Mouse (Mus musculus) layer of hippocampus, adult 9-11 months (tissue): ENCODE data around the gene Utrn.

Experiments used
- DNase-seq: peaks from one replicate; pipeline ENCODE4 v3.0.0; 2022

Utrn gene

DNA sequence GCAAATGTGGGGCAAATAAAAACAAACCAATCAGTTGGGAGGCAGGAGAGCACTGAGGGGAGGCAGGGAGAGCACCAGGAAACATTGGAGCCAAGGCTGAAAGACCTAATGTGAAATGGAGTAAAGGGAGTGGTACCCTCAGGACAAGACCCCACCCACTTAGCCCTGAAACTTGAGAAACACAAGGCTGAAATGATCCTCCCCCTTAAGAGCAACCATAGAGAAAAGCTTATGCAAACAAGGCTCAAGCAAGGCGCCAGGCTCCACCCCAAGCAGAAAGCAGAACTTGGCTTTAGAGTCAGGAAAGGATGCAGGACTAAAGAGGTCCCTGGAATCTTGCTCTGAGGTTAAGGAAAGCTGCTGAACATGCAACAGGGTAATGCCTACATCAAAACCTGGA is 290.1 kb downstream of the Utrn start:
- DNase-seq: no peak

GRCm38 (mm10) chr10:12575849-12576435 is 293.2 kb downstream of the Utrn start:
- DNase-seq: no peak

GRCm38 (mm10) chr10:12574760-12575159 is 294.4 kb downstream of the Utrn start:
- DNase-seq: no peak

DNA sequence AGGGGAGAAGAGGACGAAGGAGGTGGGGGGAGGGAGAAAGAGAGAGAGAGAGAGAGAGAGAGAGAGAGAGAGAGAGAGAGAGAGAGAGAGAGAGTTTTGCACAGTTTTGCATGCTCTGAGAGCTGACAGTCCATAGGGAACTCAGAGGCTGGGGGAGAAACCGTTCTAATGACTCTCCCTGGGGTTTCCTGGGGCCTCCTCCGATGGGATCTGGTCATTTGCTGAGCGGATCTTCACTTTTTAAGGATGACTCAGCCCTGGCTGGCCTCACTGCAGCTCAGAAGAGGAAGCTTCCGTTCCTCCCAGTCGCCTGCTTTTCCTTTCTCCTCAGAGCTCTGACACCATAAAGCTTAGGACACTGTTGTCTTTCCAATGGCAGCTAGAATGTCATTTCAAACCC is 295.6 kb downstream of the Utrn start:
- no peak for DNase-seq

DNA sequence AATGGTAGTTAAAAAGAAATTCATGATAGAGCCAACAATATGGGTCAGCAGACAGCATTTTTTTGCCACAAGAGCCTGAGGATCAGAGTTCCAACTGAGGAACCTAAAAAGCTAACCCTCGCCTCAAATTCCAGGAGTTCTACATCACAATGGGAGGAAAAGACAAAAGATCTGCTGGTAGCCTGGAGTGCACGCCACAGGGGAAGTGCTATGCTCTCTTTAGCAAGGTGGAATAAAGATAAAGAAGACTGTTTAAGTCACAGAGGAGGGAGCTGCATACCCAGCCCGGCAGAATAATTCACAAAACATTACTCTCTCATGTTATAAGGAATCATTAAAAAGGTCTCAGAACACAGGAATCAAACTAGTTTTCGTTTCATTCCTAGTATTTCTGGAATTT is 296.4 kb downstream of the Utrn start:
- no peak for DNase-seq

DNA sequence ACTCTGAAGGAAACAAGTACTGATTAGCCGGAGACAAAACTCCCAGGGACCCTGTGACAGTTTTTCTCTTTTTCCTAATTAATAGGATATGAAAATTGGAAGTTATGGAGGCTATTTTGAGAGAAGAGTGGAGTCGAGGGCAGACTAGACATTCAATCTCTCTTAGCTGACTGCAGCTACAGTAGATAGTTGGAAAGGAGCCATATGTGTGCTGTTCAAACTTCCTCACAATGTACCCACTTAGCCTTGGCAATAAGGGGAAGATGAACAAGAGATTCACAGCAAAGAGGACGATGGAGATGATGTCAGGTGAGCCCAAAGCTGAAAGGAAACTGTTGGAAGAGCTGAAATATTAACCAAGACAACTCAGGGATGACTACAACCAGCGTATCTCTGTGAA is 304.7 kb downstream of the Utrn start:
- no peak for DNase-seq

DNA sequence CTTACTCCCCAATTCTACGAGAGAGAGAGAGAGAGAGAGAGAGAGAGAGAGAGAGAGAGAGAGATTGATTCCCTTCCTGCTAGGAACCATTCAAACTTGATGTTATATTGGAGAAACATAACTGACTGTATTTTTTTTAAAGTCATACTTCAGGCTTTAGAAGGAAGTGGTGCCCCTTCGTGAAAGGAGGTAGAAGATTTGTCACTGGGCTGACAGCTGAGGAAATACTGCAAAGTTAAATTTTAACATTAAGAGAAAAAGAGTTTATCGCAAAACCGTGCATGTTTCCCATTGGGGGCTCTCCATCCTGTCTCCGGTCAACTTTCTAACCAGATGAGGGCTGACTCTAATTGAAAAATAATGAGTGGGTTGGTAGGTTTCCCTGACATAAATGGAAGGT is 310.4 kb downstream of the Utrn start:
- DNase-seq: no peak

- no peak for DNase-seq
Measured at GRCm38 (mm10) chr10:12554090-12554718, 315.0 kb downstream of the Utrn start.

- no peak for DNase-seq
Measured at GRCm38 (mm10) chr10:12552890-12553278, 316.3 kb downstream of the Utrn start.

DNA sequence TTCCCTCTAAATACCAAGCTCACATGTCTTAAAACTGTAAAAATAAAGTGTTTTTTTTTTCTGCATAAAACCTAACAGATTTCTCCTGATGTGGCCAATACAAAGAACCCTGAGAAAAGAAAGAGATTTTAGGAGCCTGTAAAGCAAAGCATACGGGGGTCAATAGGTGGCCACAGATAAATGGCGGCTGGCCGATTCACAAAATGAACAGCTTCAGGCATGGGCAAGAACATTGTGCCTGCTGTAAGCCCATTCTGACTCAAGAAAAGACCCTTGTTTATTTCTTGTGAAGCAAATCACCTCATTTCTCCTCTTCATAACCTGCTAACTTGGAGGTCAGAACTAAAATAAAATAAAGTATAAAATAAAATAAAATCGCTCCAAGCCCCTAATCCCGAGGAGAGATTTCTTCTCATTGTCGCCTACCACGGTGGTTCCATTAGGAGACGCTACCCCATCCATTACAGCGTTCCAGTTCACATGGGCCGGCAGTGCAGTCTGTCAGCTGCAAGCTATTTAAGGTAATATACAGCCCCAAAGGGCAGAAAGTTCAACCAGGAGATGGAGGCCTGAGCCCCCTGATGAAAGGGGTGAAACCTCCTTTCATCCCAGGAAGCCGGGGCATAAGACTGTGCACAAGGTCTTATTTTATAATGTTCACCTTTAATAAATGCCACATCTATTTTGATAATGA is 316.8 kb downstream of the Utrn start:
- DNase-seq: no peak

DNA sequence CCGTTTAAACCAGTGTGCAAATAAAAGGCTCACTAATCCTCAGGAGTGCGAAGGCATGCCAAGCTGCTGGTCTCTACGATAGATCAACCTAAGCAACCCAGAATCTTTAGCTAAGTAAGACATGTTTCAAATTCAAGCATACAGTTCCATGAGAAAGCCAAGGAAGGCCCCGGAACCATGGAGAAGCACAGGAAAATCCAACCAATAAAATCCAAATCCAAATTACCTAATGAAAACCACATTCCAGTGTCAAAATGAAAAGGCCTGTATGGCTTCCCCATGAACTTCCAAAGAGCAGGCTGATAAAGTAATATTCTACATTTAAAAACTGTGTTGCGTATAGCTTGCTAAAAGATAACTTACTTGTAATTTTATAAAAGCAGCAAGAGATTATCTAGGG is 317.4 kb downstream of the Utrn start:
- no peak for DNase-seq

- DNase-seq: no peak
Measured at GRCm38 (mm10) chr10:12549945-12550540, 319.1 kb downstream of the Utrn start.

DNA sequence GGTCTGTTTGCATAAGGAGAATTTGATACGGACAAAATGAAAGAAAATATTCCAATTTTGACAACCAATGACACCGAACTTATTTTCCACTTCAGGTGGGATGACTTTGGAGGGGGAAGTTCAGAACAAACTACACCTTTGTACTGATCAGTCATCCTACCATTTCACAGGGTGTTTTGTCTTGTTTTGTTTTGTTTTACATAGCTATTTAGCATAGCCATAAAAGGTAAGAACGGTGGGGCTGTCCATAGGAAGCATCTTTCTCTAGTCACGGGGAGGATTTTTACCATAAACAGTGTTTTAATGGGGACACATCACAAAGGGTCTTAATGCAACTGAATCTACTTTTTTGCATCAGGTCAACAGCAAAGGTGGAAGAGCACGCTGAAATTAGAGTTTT is 319.9 kb downstream of the Utrn start:
- no peak for DNase-seq

GRCm38 (mm10) chr10:12548616-12549084 is 320.5 kb downstream of the Utrn start:
- DNase-seq: peak; percentile 16

- no peak for DNase-seq
Measured at GRCm38 (mm10) chr10:12547037-12547625, 322.0 kb downstream of the Utrn start.

- DNase-seq: no peak
Measured at GRCm38 (mm10) chr10:12545440-12545839, 323.7 kb downstream of the Utrn start.

GRCm38 (mm10) chr10:12541757-12542156 is 327.4 kb downstream of the Utrn start:
- DNase-seq: no peak

DNA sequence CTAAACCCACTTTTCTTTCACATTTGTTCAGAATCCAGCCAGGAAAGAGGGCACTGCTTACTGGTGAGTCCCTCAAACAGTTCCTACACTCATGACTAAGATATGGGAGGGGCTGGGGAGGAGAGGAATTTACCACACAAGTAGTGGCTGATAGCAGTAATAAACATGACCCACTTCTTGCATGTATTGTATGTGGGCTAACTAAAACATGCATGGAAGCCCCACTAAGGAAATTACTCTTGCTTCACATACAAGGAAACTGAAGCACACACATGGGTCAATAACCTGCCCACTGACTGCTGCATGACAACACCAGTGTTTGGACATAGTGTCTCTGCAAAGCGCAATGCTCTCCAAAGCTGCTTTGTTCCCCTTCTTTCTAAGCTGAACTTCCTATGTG is 333.9 kb downstream of the Utrn start:
- DNase-seq: no peak

- DNase-seq: no peak
Measured at GRCm38 (mm10) chr10:12534801-12535200, 334.4 kb downstream of the Utrn start.

GRCm38 (mm10) chr10:12534301-12534700 is 334.9 kb downstream of the Utrn start:
- DNase-seq: no peak

DNA sequence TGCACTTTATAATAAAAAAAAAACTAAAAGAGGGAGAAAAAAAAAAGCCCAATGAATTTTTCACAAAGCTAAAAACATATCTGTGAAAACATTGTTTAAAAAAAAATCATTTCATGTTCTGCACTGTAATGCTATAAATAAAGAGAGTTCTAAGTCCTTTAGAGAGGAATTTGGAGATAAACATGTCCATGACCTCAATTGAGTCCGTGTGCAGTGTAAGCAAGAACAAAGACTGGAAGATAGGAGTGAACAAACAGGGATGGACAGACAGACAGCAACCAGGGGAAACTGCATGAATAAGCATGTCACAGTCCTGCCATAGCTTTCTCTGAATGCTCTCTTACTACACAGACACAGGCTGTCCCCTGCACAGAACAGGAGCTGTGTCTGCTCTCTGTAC is 347.1 kb downstream of the Utrn start:
- DNase-seq: no peak

- no peak for DNase-seq
Measured at GRCm38 (mm10) chr10:12518162-12518561, 351.0 kb downstream of the Utrn start.

DNA sequence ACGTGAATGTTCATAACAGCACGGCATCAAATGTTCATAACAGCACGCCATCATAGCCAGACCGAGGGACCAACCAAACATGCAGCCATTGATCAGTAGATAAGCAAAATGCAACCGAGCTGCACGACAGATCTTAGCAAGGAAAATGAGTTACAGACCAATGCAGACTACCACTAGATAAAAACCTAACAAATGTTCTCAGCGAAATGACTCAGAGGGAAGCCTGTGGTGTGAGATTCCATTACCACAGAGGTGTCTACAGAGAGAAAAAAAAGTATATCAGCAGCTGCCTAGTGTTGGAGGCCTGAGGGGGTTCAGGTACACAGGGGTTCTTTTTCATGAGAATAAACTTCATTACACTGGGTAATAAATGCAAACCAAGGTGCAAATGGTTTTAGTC is 363.6 kb downstream of the Utrn start:
- DNase-seq: no peak

DNA sequence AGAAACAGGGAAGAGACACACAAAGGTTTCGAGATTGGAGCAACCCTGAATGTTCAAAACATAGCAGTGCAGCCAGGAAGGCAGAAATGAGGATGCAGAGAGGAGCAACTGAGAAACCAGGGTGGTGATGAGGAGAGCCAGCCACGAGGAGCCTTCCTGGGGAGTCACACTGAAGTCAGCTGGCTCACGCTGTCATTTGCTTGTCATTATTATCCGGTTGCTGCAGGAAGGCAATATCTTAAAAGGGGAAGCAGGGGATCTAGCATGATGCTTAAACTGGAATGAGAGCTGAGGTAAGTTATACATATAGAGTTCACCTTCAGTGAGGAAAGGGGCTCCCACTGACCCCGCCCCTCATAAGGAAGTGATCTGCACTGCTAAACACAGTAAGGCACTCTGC is 368.7 kb downstream of the Utrn start:
- no peak for DNase-seq
